Mouse (Mus musculus) kidney, postnatal 14 days (tissue): ENCODE measurements at regions not wholly inside any gene's neighbourhood (a gene's known extent, or its start where the extent isn't known, plus 50 kb on each side); places are given as distances from the start of the nearest gene placed in this dataset.

Source experiments
- DNase-seq: peaks from one replicate; pipeline ENCODE4 v3.0.0; 2022; ENCODE audit warnings: mixed read lengths

DNA sequence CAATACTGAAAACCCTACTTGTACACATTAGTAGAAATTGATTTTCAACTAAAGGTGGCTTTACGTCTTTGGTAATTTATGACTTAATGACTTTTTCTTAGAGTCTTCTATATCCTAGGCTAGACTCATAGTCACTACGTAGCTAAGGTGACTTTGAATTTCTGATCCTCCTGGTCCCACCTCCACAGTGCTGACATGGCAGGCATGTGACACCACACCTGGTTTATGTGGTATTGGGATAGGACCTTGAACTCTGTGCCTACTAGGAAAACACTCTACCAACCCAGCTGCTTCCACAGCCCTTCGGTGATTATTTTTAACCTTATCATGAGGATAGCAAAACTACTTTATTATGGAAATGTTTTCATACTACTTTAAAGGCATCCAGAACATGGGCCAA, 51.5 kb upstream of the D7Ertd443e start:
- no peak for DNase-seq

DNA sequence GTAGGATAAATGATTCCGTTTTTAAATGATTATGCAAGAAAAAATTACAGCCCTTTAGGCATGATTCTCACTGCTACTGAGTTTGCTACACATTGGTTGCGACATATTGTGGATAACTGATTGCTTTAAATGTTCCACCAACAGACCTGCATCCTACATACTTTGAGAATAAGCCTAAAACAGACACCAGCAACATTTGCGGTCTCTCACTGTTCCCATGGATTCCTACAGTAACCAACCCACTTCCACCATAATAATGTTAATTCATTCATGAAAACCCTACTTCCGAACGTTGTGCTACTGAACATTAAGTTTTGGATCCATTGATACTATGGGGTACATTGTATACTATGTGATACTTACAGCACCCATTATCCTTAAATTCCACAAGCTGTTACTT, 53.8 kb upstream of the D7Ertd443e start:
- no peak for DNase-seq

DNA sequence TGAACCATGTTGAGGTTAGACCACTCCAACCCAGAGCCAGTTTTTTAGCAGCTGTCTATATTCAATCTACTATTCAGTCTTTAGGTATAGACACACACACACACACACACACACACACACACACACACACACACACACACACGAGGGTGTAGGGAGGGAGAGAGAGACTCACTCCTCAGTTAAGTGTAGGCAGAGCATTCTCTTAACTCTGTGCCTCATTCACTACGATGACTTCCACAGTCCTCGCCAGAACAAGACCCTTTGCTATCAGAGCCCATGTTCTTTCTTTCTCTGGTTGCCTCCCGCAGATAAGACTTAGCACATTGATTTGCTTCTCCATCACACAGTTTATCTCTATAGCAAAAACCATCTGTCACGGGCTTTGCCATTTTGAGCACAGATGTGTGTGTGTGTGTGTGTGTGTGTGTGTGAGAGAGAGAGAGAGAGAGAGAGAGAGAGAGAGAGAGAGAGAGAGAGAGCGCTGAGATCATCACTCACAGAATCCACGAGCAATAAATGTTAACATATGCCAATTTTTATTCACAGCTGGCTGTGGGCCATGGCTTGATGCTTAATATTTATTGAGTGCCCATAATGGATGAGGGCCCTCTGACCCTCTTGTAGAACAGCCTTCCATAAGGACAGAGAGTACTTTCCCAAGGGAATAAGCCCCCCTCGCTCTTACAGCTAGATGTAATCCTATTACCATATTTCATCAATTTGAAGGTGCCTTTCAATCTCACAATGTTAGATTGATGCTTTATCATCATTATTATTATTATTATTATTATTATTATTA, 59.7 kb upstream of the D7Ertd443e start:
- DNase-seq = no peak

DNA sequence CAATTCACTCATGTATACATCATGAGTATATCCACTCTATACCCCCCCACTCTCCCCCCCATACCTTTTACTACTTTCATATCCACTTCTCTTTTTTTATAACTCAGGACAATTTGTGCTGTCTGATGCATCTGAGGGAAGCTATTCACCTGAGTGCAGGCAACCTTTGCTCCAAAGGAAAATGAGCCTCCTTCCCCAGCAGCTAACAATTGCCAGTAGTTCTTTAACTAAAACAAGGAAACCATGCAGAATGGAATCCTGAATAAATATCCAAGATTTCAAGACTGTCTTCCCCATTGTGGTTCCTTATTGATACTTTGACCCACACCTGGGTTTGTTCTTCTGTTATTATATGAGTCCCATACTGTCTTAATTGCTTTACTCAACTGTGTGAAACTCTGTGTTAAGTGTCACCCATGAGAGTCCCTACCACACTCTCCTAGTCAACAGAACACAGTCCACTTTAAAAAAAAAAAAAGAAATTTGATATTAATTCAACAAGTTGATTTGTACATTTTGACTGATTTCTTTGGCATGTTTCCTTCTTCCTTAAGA, 62.3 kb upstream of the D7Ertd443e start:
- peak; percentile 13 for DNase-seq

DNA sequence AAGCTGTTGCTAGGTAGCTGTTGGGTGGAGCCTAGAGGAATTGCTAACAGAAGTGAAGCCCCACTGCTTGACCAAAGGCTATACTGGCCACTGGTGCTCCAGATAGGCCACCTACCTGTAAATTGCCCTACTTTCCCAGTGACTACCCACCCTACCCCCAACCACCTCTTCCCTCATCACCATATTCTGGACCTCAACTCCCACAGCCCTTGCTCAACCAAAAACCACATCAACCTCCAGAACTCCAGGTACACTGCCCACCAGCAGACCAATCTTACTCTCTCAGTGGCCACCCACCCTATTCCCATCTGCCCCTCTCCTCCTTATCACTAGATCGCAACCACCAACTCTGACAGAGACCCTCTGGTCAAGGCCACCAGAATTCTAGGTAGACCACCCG, 63.4 kb upstream of the D7Ertd443e start:
- DNase-seq = no peak

DNA sequence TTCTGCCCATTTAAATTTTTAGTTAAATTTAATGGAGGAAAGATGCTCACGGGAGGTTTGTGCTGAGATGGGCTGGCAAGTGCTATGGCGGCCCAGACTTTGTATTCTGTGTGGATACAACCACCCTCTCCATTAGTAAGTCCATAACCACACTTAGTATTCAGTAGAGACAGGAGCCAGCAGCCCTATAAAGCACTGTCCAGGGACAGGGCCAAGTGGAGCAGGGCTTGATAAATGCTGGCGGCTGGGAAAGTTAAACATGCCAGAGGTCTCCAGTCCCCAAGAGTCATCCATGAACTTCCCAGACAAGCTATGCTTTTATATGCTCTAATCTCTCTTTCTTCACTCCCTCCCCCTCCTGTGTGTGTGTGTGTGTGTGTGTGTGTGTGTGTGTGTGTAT, 77.2 kb upstream of the D7Ertd443e start:
- no peak for DNase-seq

DNA sequence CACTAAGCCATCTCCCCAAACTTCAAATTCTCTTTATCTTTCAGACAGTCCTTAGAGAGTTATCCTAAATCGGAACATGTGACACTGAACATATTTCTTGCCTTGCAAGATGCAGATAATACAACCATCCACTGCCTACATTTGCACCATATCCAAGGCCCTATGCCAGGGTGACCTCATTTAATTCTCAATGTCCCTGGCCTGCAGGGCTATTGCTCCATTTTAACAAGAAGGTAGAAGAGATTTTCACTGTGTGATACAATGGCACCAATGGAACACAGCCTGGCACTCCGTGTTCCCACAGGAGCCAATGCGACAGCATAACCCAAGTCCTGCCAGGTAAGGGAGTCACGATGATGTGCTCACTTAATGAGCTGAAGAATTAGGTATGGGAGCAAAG, 77.9 kb upstream of the D7Ertd443e start:
- no peak for DNase-seq

DNA sequence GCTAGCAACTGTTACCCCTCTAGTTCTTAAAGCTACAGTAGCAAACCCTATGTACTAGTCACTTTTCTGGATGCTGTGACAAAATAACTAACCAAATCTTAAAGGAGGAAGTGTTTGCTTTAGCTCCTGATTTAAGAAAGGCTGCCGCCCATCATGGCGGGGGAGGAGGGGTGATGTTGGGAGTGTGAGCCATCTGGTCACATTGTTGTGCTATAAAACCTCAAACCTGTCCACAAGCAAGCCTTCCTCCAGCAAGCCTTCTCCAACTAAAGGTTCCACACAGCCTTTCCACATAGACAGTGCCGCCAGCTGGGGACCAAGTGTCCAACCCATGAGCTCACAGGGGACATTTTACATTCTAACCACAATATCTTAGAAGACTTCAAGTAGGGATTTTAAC, 81.8 kb upstream of the D7Ertd443e start:
- DNase-seq = no peak

DNA sequence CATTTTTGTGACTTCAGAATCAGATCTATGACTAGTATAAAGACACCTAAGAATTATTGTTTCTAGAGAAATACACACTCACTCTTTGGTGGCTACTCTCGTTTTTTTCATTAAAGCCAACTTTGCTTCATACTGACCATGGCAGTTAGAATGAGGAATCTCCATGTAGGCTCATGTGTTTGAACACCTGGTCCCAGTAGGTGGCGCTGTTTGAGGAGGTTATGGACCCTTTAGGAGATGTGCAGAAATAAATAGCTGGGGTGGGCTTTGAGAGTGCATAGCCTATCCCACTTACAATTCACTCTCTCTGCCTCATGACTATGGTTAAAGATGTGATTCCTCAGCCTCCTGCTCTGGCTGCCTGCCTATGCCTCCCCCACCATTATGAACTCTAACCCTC, 85.8 kb upstream of the D7Ertd443e start:
- peak; percentile 12 for DNase-seq

DNA sequence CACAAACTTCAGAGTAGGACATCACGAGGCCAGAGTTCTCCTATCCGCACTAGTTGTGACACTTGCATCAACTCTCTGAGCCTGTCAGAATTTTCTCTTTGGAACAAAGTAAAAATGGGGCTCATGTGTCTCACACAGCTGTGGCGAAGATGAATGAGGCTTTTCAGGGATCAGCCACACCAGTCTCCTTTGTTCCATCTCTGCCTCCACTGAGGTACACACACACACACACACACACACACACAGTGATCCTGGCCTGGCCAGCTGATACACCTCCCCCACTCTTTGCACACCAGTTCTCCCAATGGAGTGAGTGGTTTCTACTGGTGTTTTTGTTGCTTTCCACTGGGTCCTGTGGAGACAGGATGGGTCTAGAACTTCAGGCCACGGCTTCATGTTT, 105.9 kb upstream of the D7Ertd443e start:
- no peak for DNase-seq

DNA sequence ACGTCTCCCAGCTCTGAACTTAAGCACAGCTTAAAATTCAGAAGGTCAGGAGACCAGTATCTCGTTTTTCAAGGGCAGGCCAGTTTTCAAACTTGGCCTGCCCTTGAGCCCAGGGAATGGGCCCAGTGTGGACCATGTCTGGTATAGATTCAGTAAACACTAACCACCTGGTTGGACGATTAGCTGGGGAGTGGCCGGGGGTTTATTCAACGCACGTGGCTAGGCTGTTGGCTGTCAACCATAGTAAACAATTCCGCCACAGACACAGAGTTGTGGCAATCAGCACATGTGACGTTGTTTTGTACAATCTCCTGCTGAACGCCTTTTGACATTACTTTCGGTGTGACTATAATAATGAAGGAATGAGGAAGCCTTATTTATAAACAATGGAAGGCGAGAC, 111.8 kb upstream of the D7Ertd443e start:
- peak; percentile 53 for DNase-seq

DNA sequence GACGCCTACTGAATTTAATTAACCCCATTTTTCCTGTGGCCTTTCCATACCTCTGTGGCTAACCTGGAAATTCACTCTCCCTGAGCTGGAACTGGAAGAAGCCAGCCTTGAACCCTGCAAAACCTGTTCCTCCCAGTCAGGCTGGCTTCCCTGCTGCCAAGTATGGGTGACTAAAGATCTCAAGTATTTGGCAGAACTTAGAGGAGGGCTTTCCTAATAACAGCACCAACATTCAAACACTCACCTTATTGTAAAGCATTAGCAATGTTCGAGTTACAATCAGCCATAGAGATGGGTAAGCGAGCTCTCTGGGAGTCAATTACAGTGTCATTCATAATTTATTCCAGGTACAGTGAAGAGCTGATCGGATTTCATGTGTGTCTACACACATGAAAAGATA, 112.4 kb upstream of the D7Ertd443e start:
- peak; percentile 39 for DNase-seq

DNA sequence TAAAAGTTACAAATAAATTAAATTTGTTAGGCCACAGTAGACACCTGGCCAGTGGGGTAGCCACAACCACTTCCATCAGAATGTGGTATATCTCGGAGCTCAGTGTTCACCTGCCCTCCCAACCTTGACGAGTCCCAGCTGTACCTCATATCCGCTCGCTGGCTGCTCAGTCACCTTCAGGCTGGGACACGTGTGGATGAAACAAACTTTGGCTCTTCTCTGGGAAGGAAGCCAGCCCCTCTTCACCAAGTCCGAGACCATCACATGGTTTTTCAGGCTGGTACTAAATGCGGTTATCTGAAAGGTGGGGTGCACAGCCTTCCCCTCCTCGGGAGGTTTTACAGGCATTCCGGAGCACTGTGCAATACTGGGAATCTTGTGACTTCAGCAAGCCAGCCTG, 113.3 kb upstream of the D7Ertd443e start:
- peak; percentile 69 for DNase-seq

DNA sequence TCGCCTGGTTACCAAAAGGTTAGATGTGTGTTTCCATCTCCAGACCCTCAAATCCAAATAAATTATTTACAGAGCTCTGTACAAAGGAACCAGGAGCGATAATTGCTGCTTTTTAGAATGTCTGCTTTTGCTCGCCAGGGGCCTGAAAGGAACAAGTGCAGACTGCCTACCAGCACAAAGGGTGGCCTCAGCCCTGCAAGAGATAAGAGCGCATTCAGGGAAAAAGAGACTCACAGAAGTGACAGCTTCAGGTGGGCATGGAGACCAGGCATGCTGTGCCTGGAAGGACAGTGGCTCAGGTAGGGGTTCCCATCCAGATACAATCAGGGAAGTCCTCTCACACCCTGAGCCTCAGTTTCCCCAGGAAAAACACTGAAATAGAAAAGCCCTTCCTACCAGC, 114.0 kb upstream of the D7Ertd443e start:
- peak; percentile 31 for DNase-seq

DNA sequence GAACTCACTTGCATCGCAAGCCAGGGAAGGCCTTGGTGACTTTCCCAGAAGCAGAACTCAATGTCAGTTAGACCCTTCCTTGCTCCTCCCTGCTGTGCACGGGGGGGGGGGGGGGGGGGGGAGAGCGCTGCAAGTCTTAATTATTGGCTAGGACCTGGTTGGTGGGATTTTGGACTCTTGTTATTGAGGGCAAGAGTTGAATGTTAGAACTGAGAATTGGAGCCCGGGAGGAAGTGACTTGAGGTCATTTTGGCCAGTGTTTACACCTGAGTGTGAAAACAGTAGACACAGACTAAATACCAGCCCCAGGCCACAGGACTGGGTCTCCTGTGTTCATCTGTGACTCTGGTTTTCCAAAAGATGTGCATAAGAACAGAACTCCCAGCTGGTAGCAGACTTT, 114.7 kb upstream of the D7Ertd443e start:
- peak; percentile 44 for DNase-seq

DNA sequence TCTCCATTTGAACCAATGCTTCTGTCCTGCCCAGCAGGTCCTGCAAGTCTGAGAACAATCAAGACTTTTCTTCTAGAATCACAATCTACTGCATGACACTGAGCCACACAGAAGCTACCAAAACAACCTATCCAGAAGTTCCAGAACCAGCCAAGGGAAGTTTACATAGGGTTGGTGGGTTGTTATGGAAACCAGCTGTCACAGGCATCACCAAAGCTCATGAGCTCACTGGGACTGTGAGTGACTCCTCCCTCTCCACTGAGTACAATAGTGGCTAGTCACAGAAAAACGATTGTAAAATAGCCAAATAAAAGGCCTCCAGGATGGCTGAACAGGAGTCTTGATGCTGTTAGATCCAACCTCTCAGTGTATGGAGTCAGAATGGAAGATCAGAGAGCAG, 115.6 kb upstream of the D7Ertd443e start:
- DNase-seq = no peak

DNA sequence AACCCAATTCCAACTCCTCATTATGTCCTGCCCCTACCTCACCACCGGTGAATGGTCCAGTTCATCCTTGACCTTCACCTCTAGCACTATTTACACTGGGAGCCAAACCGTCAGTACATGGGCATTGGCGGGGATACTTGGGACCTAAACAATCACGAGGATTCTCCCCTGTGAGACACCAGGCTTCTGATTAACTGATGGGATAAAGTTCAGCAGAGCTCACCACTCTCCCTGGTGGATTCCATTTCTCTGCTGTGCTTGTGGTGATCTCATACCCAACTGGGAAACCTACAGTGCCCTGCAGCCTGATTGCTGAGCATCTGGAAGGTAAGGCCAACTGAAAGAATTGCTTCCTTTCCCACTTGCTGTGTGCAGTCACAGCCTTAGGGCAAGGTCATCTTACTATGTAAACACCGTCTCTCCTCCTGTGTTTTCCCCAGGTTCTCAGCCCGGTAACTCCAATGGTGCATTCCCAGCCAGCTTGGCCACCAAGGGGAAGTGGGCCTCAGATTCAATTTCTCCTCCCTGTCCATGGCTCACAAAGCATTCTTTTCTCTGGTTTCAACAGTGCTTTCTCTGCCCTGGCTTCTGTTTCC, 125.0 kb upstream of the D7Ertd443e start:
- peak; percentile 34 for DNase-seq

DNA sequence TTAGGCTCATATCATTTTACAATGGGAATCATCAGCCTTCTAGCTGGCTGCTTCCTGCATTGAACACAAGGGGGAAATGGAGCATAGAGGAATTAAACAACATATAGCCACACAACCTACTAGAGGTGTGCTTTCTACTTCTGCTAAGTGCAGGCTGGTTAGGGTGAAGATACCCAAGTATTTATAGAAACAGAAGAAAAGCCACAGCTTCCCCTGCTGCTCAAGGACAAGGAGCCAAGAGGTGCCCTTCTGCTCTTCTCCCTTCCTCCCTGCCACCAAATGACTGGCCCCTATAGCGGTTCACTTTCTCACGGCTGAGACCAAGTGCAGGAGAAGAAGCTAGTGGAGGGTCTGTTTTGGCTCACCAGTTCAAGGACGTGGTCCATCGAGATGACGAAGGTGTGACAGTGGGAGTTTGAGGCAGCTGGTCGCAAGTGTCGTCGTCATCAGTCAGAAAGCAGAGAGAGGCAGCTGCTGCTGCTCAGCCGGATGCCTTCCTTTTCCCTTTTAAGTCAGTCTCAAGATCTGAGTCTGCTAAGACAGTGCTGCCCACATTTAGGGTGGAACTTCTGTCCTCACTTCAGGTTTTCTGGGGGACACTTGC, 134.0 kb upstream of the D7Ertd443e start:
- no peak for DNase-seq

DNA sequence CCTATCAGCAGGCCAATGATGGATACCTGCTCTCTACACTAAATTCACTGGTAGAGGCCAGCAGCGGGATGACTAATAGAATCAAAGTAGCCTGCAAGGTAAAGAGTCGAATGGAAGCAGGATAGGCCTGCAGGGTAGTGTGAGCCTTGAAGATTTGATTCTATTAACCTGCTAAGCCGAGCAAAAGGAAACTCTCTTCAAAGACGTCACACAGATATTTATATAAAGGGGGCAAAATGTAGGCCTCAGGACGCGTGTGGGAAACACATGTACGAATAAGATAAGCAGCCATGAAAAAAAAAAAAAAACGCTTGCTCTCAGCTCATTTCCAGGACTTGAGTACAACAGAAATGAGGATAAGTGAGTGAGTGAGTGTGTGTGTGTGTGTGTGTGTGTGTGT, 138.4 kb upstream of the D7Ertd443e start:
- no peak for DNase-seq

DNA sequence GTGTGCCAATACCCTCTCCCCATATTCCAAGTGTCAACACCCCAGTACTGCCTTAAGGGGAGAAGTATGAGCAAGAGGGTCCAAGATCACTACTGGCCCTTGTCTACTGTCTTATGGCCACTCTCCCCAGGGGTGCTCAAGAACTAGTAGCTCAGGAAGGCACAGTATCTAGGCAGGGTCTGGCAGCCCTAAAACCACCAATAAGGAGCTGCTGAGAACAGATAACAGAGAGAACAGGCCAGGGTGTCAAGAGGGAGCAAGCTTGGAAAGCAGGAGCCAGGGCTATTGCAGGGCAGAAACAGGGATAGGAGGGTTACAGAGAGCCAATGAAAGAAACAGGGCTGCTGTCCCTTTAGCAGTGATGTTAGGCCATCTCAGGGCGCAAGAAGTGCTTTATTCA, 139.6 kb upstream of the D7Ertd443e start:
- no peak for DNase-seq

DNA sequence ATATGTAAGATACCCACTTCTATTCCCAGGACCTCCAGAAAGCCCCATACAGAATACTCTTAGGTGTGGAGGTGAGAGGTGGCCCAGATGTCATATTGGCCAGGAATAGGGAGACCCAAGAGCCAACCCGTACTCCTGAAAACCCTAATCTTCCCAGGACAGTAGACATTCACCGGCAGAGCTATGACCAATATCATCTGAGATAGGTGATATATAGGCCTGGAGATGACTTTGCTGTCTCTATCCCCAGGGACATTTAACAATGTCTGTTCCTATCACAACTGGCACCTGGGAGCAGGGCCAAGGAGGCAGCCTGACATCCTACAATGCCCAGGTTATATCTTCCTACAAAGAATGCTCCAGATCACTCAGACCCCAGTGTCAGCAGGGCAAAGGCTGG, 140.0 kb upstream of the D7Ertd443e start:
- no peak for DNase-seq

DNA sequence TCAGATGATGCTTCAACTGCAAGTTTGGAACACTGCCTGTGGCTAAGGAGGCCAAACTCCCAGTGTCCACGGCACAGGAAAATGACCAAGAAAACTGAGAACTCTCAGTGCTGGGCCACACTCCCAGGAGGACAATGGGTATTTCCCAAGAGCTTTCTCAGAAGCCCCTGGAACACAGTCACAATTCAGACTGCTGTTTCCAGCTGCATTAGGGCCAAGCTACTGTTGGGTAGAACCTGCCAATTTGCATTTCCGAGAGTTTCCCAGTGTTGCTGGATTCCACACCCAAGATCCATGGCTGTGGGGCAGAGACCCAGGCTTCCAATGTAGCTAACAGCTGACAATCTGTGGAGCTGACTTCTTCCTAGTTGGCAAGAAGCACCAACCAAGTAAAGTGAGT, 141.9 kb upstream of the D7Ertd443e start:
- DNase-seq = no peak

DNA sequence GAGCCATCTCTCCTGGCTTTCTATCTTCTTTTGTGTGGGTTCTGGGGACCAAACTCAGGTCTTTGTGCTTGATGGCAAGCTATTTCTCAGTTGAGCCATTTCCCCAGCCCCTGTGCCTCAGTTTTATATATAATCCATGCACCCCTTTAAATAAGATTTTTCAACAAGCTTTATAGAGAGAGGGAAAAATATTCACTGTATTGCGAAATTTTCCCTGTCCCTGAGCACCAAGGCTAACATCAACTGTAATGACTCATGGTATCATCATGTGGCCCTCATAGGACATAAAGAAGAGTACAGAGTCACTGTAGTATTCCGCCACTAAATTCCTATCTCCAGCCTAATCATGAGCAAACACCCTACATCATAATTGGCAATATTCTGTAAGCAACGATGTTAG, 142.4 kb upstream of the Dock1 start:
- DNase-seq = no peak

DNA sequence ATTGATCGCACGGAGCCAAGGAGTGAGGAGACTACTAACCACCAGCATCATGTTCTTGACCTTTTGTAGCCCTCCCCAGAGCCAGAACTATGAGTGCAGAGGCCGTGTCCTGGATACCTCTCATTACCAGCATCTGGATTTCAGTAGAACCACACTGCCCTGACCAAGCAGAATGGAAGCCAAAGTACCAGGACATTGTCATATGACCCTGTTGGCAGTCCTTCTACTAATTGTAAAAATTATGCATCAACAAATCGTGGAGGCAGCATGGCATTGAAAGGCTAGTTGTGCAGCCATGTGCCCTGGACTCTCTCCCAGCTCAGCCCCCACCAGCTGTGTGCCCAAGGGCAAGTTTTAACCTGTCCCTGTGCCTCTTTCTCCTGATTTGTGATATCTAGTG, 135.6 kb upstream of the Dock1 start:
- DNase-seq = no peak
